Mouse (Mus musculus): ENCODE results near the gene Scd1. TPM values are rescaled to one million over a fixed set of nuclear protein-coding genes. Genes with fewer than 3 reads are reported as not detected.
"Not testable (repeated sequence)": the region's sequence is repeated elsewhere in the genome, so short reads cannot be mapped to it uniquely, and the experiment has no call there.

The Scd1 gene
- polyA plus RNA-seq, 1 experiment from 2014 or later = 3.5 TPM

DNA sequence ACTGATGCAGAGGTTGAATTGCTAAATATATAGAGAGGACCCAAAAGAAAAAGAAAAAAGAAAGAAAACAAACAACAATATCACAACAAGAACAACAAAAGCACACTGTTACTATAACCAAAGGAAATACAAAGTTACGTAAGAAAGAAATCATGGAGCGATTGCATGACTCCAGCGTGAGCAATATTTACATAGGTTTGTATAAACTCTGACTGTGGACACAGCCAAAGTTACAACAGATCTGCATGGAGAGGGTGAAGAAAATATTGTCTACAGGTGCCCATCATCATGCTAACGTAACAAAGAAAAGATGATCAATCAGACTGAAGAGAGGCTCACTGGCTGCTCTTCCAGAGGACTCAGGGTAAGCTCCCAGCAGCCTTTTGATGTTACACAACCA, 27.6 kb downstream of the Scd1 start:
- no peak overlapping the region for H3K4me2 ChIP-seq (replicated peaks)
- H3K9ac ChIP-seq (replicated peaks) = no peak overlapping the region
- H3K4me3 ChIP-seq (replicated peaks) = no peak overlapping the region
- no peaks in the 10 kb centered on the region for H3K36me3 ChIP-seq
- H3K4me1 ChIP-seq (replicated peaks) = peaks cover 12% of the 10 kb centered on the region; the same call in 1 of the 2 replicates
- 93% methylated on average over 4 of the region's 4 CpGs for WGBS
- no peaks in the 10 kb centered on the region for H3K9me3 ChIP-seq
- H3K27ac ChIP-seq = no peak overlapping the region
- H3K27me3 ChIP-seq = no peaks in the 10 kb centered on the region; the same call in 1 of the 2 replicates
- ATAC-seq = no peak

GRCm38 (mm10) chr19:44379090-44379489, 28.6 kb downstream of the Scd1 start:
- Histone ChIP-seq H3K36me3 (no peaks in the 10 kb centered on the region), H3K27me3 (no peaks in the 10 kb centered on the region), H3K4me3 (replicated peaks) (no peak overlapping the region), H3K4me2 (replicated peaks) (no peak overlapping the region), H3K4me1 (replicated peaks) (peaks cover 12% of the 10 kb centered on the region; the same call in 1 of the 2 replicates), H3K27ac (no peak overlapping the region), H3K9ac (replicated peaks) (no peak overlapping the region), H3K9me3 (no peaks in the 10 kb centered on the region)
- no peak for ATAC-seq

DNA sequence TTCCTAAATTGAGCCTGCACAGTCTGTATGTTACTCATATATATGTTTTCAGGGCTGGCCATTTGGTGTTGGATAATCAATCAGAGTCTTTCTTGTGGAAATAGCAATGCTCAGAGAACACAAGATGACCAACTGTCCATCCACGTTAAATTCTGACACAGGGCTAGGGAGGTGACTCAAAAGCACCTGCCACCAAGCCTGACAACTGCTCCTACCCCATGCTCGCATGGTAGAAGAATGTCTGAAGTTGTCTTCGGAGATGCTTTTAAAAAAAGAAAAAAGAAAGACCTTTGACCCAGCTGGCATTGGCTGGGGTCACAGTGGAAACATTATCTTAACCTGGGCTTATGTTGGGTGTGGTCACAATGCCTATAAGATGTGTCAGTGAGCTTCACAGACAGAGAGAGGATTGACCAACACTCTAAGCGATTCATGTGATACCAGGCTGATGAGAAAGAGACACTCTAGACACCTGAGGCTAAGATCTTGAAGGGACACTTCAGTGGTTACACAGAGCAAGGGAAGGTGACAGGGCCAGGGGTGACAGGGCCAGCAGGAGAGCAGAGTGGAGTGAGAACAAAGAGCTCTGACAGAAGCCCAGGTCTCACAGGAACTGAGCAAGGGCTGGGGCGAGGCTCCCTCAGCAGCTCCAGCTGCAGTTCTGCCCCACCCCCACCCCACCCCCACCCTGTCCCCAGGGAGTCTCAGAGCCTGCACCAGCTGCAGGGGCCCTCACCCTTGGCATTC, 29.9 kb downstream of the Scd1 start:
- ATAC-seq = no peak
- H3K9me3 ChIP-seq = no peaks in the 10 kb centered on the region
- H3K9ac ChIP-seq (replicated peaks) = no peak overlapping the region
- H3K4me2 ChIP-seq (replicated peaks) = no peak overlapping the region
- no peaks in the 10 kb centered on the region for H3K36me3 ChIP-seq
- peaks cover 10% of the 10 kb centered on the region; the same call in 1 of the 2 replicates for H3K4me1 ChIP-seq (replicated peaks)
- no peak overlapping the region for H3K27ac ChIP-seq
- H3K4me3 ChIP-seq (replicated peaks) = no peak overlapping the region
- H3K27me3 ChIP-seq = no peaks in the 10 kb centered on the region
- WGBS = 39% methylated on average over 5 of the region's 5 CpGs

GRCm38 (mm10) chr19:44376511-44376951, 31.1 kb downstream of the Scd1 start:
- peaks cover 7% of the 10 kb centered on the region; the same call in 1 of the 2 replicates for H3K4me1 ChIP-seq (replicated peaks)
- no peak for ATAC-seq
- WGBS = 24% methylated on average over 3 of the region's 3 CpGs
- H3K27me3 ChIP-seq = peaks cover 3% of the 10 kb centered on the region; the same call in 1 of the 2 replicates
- no peaks in the 10 kb centered on the region for H3K36me3 ChIP-seq
- no peak overlapping the region for H3K27ac ChIP-seq
- no peak overlapping the region for H3K4me3 ChIP-seq (replicated peaks)
- H3K9ac ChIP-seq (replicated peaks) = no peak overlapping the region
- H3K4me2 ChIP-seq (replicated peaks) = no peak overlapping the region
- H3K9me3 ChIP-seq = no peaks in the 10 kb centered on the region

DNA sequence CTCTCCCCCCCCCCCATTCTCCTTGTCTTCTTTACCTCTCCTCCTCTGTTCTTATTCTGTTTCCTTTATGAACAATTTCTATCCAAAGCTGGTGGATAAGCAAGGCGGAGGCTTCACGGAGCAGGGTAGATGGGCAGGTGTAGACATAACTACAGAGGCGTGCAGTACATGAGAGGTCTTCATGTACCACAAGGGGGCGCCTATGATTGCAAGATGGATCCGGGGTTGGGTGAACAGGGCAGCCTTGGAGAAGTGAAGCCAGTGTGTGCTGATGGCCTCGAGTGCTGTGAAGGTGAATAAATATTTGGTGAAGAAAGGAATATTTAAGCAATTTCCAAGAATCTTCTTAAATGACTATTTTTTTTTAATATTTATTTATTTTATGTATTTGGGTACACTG, 34.7 kb downstream of the Scd1 start:
- peaks cover 3% of the 10 kb centered on the region; the same call in 1 of the 2 replicates for H3K27me3 ChIP-seq
- H3K4me1 ChIP-seq (replicated peaks) = peaks cover 6% of the 10 kb centered on the region; the same call in 1 of the 2 replicates
- ATAC-seq = peak; percentile 83
- H3K4me3 ChIP-seq (replicated peaks) = no peak overlapping the region
- H3K9me3 ChIP-seq = no peaks in the 10 kb centered on the region
- no peak overlapping the region for H3K9ac ChIP-seq (replicated peaks)
- WGBS = 22% methylated on average over 6 of the region's 6 CpGs
- no peaks in the 10 kb centered on the region for H3K36me3 ChIP-seq
- no peak overlapping the region for H3K4me2 ChIP-seq (replicated peaks)
- no peak overlapping the region for H3K27ac ChIP-seq

DNA sequence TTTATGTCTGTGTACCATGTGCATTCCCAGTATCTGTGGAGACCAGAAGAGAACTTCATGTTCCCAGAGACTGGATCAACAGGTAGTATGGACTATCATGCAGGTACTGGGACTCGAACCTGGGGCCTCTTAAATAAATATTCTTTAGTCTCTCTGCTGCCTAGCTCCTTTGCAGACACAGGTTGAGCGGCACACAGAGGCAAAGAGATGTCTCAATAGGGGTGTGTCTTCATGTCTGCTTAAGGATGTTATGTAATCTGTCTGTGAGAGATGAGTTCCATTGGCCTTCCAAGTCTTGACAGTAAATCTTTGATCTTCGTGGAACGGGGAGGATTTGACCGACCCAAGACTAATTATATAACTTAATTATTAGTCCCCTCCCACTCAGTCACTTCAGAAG, 37.4 kb downstream of the Scd1 start:
- Histone ChIP-seq H3K9ac (replicated peaks) (no peak overlapping the region), H3K4me2 (replicated peaks) (no peak overlapping the region), H3K36me3 (no peaks in the 10 kb centered on the region), H3K27me3 (peaks cover 3% of the 10 kb centered on the region; the same call in 1 of the 2 replicates), H3K27ac (no peak overlapping the region), H3K4me1 (replicated peaks) (no peaks in the 10 kb centered on the region), H3K9me3 (no peaks in the 10 kb centered on the region), H3K4me3 (replicated peaks) (no peak overlapping the region)
- WGBS = 75% methylated on average over 5 of the region's 5 CpGs
- ATAC-seq = no peak

GRCm38 (mm10) chr19:44369371-44369770, 38.3 kb downstream of the Scd1 start:
- WGBS = 50% methylated on average over 8 of the region's 8 CpGs
- Histone ChIP-seq H3K4me1 (replicated peaks) (no peaks in the 10 kb centered on the region), H3K9ac (replicated peaks) (no peak overlapping the region), H3K36me3 (no peaks in the 10 kb centered on the region), H3K27ac (no peak overlapping the region), H3K27me3 (peaks cover 3% of the 10 kb centered on the region; the same call in 1 of the 2 replicates), H3K4me3 (replicated peaks) (no peak overlapping the region), H3K4me2 (replicated peaks) (no peak overlapping the region), H3K9me3 (no peaks in the 10 kb centered on the region)
- ATAC-seq = no peak

- not testable (repeated sequence) for H3K27me3 ChIP-seq; H3K4me3 ChIP-seq (replicated peaks); H3K27ac ChIP-seq; H3K9me3 ChIP-seq; H3K4me1 ChIP-seq (replicated peaks); H3K36me3 ChIP-seq; H3K9ac ChIP-seq (replicated peaks); ATAC-seq; H3K4me2 ChIP-seq (replicated peaks)
- 74% methylated on average over 10 of the region's 10 CpGs for WGBS
Observed at GRCm38 (mm10) chr19:44367076-44367475, 40.6 kb downstream of the Scd1 start.

GRCm38 (mm10) chr19:44365733-44366132, 41.9 kb downstream of the Scd1 start:
- no peak overlapping the region for H3K27ac ChIP-seq
- H3K4me2 ChIP-seq (replicated peaks) = no peak overlapping the region
- no peaks in the 10 kb centered on the region for H3K27me3 ChIP-seq
- no peaks in the 10 kb centered on the region for H3K36me3 ChIP-seq
- no peaks in the 10 kb centered on the region for H3K4me1 ChIP-seq (replicated peaks)
- no peak overlapping the region for H3K4me3 ChIP-seq (replicated peaks)
- no peak overlapping the region for H3K9ac ChIP-seq (replicated peaks)
- WGBS = 94% methylated on average over 4 of the region's 4 CpGs
- ATAC-seq = no peak
- no peaks in the 10 kb centered on the region for H3K9me3 ChIP-seq

GRCm38 (mm10) chr19:44364029-44364428, 43.6 kb downstream of the Scd1 start:
- Histone ChIP-seq H3K36me3 (no peaks in the 10 kb centered on the region), H3K27me3 (no peaks in the 10 kb centered on the region), H3K9me3 (no peaks in the 10 kb centered on the region), H3K27ac (no peak overlapping the region), H3K4me1 (replicated peaks) (peaks cover under 1% of the 10 kb centered on the region; the same call in 1 of the 2 replicates), H3K9ac (replicated peaks) (no peak overlapping the region), H3K4me2 (replicated peaks) (no peak overlapping the region), H3K4me3 (replicated peaks) (no peak overlapping the region)
- no peak for ATAC-seq
- WGBS = 86% methylated on average over 8 of the region's 8 CpGs

DNA sequence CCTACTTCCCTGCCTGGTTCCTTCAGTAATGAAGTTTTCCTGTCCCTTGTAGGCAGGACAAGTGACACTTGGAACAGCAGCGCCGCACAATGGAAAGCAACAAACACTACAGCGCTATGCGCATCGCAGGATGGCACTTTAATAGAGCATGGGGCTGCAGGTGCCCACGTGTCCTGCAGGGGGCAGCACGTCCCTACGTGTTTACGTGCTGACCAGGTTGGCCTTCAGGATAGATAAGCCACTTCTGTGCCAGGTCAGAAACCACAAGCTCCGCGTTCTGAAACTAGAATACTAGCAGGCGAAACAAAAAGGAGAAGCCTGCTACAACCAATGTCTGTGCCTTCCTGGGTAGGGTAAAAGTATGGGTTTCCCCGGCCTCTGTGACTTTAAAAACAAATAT, 44.1 kb downstream of the Scd1 start:
- H3K27ac ChIP-seq = no peak overlapping the region
- no peaks in the 10 kb centered on the region for H3K27me3 ChIP-seq
- peaks cover 4% of the 10 kb centered on the region; the same call in 1 of the 2 replicates for H3K4me1 ChIP-seq (replicated peaks)
- no peak for ATAC-seq
- no peaks in the 10 kb centered on the region for H3K36me3 ChIP-seq
- H3K9me3 ChIP-seq = no peaks in the 10 kb centered on the region
- no peak overlapping the region for H3K4me2 ChIP-seq (replicated peaks)
- H3K9ac ChIP-seq (replicated peaks) = no peak overlapping the region
- WGBS = 21% methylated on average over 13 of the region's 13 CpGs
- H3K4me3 ChIP-seq (replicated peaks) = no peak overlapping the region

- WGBS = 43% methylated on average over 8 of the region's 8 CpGs
- H3K36me3 ChIP-seq = no peaks in the 10 kb centered on the region
- H3K27ac ChIP-seq = no peak overlapping the region
- ATAC-seq = no peak
- no peak overlapping the region for H3K4me2 ChIP-seq (replicated peaks)
- H3K4me3 ChIP-seq (replicated peaks) = no peak overlapping the region
- H3K4me1 ChIP-seq (replicated peaks) = peaks cover 4% of the 10 kb centered on the region; the same call in 1 of the 2 replicates
- no peaks in the 10 kb centered on the region for H3K9me3 ChIP-seq
- peak overlapping the region; percentile 44; the same call in 1 of the 2 replicates for H3K9ac ChIP-seq (replicated peaks)
- H3K27me3 ChIP-seq = no peaks in the 10 kb centered on the region
Observed at GRCm38 (mm10) chr19:44358700-44359099, 49.0 kb downstream of the Scd1 start.
